In the genomic region with DNA sequence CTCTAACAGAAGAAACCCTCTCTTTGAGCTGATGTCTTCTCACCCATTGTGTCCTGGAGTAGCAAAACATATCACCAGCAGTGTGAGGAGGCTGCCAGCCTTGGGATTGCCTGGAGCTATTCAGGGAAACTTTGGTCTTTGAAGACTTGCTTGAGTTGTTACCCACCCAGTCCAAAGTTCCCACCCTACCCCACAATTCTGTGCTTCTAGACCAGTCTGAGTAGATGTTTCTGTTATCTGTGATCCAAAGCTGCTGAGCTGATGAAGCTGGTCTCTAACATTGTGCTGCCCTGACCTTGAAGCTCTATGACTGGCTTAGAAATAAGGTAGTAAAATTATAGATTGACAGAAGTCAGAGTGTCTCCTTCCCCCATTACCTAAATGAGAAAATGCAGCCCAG, we compare ENCODE assay signal across 15 mouse cellular contexts.
"Had no signal": no experiment of that assay in that cellular context is flagged by ENCODE, and none has a peak within 500 bp of the region (broad histone marks: within the 10 kb centered on the region; RNA-seq: fewer than 3 reads in every experiment).

No protein-coding gene starts in this region.

- H3K9ac ChIP-seq: neural tube, embryonic 13.5 days; neural tube, embryonic 15.5 days; stomach, embryonic 15.5 days had no signal

- H3K27me3 ChIP-seq: neural tube, embryonic 13.5 days; neural tube, embryonic 15.5 days; stomach, embryonic 15.5 days had no signal

- H3K27ac ChIP-seq: neural tube, embryonic 13.5 days; neural tube, embryonic 15.5 days; stomach, embryonic 15.5 days; stomach, postnatal 0 days had no signal

- DNase-seq: right cerebral cortex, adult 18-20 months; right cerebral cortex, postnatal 14 days; right cerebral cortex, postnatal 25 days; right cerebral cortex, postnatal 4 days; spleen, adult 18-20 months; thymus, adult 18-20 months; thymus, adult 2 months; thymus, postnatal 14 days; thymus, postnatal 25 days; thymus, postnatal 36 days; thymus, postnatal 4 days had no signal

- H3K4me1 ChIP-seq: neural tube, embryonic 13.5 days; neural tube, embryonic 15.5 days; stomach, embryonic 15.5 days had no signal

- H3K9me3 ChIP-seq: neural tube, embryonic 15.5 days; stomach, embryonic 15.5 days had no signal

- H3K4me3 ChIP-seq: neural tube, embryonic 13.5 days; neural tube, embryonic 15.5 days; stomach, embryonic 15.5 days had no signal

- H3K4me2 ChIP-seq: neural tube, embryonic 13.5 days; neural tube, embryonic 15.5 days; stomach, embryonic 15.5 days had no signal

- H3K36me3 ChIP-seq: neural tube, embryonic 13.5 days; neural tube, embryonic 15.5 days; stomach, embryonic 15.5 days had no signal
